Mouse (Mus musculus): Measurements from ENCODE around the gene Tmed10.

Tmed10 gene

DNA sequence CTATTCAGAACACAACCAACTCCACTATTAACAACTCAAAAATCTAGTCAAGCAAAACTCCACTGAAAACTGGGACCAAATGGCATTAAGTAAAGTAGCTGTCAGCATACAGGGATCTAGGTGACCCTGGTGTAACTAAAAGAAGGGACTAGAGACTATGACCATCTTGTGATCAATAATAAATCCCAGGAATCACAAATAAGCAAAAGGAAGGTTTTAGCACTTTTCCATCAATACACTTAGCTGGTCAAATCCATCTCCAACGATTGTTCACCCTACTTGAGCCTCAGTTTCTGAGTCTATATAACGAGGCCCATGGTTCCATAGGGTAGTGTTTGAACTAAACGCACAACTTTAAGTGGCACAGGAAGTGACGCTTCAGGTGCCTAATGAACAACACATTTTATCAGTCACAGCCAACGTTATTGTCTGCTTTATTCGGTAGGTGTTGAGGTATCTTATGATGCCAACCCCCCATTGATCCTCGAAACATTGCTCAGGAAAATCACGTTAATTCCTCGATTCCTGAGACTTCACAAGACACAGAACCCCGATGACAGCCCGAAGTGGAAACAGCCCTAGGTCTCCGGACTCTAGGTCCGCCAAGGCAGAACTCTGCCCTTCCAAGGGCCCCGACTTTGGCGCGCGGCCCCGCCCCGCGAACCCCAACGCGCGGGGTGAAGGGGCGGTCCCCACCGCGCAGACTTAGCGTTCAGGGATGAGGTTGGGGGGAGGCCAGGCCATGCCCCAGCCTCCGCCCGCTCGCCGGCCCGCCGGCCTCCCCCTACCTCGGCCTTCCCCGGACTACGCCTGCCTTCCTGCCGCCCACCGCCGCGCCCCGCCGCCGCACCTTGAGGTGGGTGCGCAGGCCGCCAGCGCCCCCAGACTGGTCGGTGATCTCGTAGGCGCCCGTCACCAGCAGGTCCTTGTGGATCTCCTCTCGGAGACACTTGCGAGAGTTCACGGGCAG, 771 bp downstream of the Tmed10 start:
- peak; percentile 60 for DNase-seq (ENCODE audit: low spot score)

DNA sequence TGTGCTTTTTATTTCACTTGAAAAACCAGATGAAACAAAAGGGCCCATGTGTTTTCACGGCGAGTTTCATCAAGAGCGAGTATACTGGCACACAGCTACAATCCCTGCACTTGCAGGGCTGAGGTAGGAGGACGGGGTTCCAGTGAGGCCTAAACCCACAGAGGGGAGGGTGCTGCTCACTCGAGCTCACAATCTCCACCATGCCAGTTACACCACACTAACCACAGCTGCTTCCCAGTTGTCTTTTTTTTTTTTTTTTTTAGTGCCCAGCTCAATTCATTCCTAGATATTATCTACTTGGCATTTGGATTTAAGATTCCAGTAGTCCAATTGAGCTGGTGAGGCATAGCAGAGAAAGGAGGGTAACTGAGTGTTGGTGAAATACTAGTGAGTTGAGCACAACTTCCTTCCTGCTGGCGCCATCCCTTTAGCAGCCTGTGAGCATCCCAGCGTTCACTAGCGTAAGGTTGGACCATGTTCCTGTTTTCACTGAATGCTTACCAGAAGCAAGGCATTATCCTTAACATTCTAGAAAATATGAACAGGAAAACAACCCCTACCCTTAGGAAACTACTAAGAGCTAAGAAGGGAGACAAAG, 2.5 kb downstream of the Tmed10 start:
- peak; percentile 29 for DNase-seq (ENCODE audit: low spot score)

DNA sequence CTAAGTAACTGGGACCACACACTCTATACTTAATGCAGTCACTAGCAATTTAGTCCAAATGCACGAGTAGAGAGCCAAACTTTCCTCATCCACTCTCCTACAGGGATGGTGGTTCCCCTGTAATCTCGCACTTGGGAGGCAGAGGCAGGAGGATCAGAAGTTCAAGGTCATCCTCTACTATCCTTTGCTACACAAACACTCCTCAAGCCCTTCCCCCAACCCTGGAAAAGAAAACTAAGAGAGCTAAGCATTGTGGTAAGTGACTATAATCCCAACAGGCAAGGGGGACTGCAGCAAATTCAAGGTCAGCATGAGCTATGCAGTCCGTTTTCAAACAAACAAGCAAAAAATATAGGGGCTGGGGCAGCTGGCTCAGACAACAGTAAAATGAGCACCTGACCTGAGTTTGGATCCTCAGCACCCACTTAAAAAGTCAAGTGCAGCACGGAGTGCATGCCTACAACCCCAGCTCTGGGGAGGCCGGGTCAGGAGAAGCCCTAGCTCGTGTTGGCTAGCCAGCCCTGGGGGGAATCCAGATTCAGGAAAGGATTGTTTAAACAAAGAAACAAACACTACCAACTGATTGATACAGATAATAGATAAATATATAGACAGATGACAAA, 6.1 kb downstream of the Tmed10 start:
- no peak for DNase-seq (ENCODE audit: low spot score)

DNA sequence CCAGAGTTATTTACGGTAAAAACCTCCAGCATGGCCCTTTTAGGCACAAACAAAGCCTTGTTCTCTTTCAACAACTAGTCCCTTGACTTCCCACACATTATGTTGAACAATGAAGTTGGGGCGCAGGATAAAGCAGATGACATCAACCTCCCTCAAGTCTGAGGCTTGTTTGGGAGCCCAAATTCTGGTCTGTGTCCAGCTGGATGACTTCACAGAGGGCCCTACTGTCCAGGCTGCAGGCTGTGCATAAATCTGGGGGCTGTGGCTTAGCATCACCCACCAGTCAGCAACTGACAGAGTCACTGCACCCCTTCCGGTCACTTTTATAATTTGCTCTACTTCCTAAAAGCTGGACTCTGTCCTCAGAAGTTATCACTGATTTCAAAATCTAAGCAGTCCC, 8.4 kb downstream of the Tmed10 start:
- no peak for DNase-seq (ENCODE audit: low spot score)

DNA sequence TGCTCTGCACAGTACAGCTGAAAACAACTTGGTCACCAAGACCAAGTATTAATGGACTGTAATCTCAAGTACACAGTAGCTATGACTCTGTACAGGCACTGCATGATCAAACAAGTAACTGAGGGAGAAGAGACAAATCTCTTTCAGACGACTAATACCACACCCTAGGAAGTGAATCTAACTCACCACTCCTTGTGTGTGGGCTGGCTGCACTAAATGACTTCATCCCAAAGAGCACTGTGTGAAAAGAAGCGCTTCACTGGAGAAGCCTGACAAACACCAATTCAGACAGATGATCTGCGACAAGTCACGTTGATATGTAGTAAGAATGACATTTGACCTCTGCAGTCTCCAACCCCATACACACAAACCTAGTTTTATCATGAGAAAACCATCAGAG, 12.1 kb downstream of the Tmed10 start:
- DNase-seq (ENCODE audit: low spot score) = no peak

DNA sequence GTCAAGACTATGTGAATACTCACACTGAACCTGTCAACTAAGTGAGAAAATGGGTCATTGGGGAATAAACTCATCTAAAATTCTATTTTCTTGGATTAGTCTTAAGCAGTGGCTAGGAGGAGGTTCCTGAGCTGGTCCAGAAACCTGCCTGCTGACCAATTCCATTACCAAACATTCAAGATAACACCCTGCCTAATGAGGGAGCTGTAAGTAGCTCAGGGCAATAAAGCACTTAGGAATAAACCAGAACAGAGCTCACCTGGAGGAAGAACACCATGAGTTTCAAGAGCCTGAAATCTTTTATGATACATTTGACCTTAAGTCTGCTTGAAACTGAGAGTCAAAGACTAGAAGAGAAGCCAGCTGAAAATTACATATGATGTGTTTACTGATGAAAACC, 13.1 kb downstream of the Tmed10 start:
- peak; percentile 24 for DNase-seq (ENCODE audit: low spot score)

DNA sequence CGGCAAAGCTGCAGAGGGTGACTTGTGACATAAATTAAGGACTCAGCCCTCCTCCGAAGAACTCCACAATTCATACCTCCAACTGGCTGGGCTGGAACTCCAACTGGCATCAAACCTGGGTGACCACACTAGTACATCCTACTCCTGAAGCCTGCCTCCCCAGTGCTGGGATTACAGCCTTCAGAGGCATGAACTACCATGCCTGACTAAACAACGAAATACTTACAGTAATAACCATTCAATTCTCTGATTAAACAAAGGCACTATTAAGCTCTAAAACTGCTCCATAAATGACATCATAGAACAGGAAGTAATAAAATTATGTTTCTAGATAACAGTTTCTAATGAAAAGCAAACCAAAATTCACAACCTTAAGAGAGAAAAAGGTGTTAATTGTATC, 13.5 kb downstream of the Tmed10 start:
- no peak for DNase-seq (ENCODE audit: low spot score)

DNA sequence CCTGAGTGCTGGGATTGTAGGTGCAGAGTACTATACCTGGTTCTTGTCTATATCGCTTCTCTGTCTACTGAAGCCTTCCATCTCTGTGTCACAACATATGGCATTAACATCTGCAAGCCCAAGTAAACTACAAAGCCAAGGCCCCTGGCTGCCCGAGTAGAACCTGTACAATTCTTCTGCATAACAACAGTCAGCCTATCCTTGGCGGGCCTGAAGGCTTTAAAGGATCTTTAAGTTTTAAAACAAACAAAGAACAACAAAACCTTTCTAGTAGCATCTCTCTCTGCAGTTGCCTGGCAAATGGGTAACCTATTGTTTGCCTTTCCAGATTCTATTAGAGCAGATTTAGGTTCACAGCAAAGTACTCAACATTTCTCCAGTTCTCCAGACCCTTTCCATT, 20.6 kb downstream of the Tmed10 start:
- no peak for DNase-seq (ENCODE audit: low spot score)

DNA sequence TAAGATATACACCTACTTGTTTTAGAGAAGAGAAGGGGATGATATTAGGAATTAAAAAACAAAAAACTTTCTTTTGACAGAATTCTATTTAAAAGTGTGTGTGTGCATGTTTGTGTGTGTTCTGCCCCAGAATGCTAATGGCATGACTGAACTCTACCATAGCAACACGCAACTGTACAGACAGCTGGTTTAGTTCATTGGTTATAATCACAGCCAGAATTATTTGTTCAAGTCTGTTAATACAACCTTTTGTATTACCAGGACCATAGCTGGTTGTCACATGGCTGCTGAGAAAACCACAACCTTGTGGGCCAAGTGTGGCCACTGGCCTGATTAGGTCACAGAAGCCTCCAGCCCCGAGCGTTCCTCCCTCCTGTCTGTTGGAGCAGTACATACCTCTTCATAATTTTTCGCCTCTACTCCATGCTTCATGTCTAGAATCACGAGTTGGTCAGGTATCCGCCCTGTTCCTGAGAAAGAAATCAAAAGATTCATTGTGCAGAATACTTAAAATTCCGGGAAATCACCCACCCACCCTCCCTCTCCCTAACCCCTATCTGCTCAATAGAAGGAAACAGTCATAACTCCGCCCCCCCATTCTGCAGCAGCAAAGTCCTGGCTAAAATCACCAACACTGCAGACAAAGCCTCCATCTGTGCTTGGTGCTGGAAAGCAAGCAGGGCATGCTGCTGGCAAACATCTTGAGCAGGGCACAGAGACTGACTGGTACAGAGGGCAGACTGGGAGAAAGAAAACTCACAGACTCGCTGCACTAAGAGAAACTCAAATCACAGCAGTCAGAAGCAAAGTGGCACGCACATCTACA, 24.0 kb downstream of the Tmed10 start:
- no peak for DNase-seq (ENCODE audit: low spot score)

DNA sequence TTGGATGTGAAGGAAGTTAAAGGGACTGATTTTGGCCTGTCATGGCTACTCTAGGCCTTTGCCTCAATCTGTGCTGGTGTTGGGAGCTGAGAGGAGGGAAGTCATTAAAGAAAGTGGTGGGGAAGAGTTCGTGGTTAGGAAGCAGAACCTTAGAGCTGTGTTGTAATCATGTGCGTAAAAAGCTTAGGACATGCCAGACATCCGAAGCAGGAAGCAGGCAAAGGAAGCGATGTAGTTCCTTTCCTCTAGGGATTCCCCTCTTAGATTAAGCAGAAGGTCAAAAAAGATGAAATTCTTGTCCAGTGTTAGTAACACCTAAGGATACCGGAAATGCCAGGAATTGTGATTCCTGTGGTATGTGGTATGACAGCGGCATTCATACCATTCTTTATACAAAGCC, 26.3 kb downstream of the Tmed10 start:
- no peak for DNase-seq (ENCODE audit: low spot score)

DNA sequence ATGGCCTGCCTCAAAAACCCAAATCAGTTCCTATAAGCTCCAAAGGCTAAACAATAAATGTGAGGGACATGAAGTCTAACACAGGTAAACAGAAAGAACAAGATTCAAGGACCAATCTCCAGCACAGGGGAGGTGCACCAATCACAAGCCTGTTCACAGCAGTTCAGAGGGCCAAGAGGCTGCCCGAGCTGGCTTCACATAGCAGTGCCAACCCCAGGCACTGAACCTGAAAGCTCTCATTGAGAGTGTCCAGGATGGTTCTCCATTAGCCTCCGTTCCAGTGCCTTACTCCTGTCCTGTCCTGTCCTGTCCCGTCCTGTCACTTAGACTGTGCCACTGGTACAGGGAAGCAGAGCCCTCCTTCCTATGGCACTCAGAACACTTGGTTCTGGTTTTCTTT, 27.5 kb downstream of the Tmed10 start:
- no peak for DNase-seq (ENCODE audit: low spot score)

DNA sequence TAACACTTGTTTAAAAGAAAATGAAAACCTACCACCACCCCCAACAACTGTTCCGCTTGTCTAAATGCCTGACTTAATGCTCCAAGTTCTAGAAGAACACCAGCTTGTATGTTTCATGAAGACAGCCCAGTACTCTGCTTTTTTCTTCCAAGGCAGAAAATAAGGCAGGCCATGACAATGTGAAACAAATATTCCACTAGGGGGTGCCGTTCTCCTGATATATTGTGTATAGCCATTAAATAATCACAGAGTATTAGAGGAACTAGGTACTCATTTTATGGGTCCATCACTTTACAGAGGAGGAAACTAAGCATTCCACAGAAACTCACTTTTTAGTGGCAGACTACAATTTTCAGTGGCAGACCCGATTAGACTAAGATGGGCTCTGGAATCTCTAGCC, 28.3 kb downstream of the Tmed10 start:
- peak; percentile 87 for DNase-seq (ENCODE audit: low spot score)

DNA sequence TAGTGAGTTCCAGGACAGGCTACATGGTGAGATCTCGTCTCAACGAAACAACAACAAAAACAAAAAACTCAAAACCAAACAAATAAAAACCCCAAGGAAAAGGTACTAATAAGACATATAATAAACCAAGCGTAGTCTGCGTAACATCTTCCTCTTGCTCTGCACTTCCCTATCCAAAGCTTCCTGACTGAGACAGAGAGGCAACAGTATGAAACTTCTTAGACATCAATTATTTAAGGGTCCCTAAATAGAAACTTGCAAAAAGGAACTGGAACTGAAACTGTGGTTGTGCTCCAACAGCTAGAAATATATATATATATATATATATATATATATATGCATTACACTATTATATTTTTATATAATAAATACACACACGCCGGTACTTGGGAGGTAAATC, 29.1 kb downstream of the Tmed10 start:
- no peak for DNase-seq (ENCODE audit: low spot score)

DNA sequence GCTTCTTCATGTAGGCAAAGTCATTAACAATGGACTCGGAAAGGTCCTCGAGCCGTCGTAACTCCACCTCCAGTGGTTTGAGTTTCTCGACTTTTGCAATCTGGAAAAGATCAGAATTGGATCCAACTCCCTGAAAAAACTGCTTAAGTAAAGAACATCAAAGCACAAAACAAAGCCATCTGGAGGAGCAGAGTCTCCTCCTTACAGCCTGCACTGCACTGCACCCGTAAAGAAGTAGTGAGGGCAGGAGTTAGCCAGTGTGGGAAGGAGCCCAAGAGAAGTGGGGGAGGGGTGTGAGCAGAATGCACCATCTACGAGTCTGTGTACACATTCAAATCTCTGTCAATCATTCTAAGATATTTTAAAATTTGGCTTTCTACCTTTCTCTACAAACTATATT, 30.4 kb downstream of the Tmed10 start:
- DNase-seq (ENCODE audit: low spot score) = no peak

DNA sequence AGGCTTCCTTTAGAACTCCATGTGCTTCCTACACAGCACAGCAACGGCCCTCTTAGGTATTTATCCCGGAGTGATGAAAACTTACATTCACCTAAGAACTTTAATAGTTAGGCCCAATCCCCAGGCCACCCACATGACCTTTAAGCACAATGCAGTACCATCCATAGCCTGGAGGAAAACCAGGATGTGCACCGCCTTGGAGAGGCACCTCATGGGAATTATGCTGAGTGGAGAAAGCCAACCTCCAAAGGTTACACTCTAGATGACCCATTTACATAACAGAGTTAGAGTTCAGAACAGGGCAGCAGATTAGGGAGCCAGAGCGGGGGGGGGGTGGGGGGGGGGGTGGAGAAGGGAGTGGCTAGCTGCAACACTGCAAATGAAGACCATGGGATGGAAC, 32.3 kb downstream of the Tmed10 start:
- peak; percentile 55 for DNase-seq (ENCODE audit: low spot score)

DNA sequence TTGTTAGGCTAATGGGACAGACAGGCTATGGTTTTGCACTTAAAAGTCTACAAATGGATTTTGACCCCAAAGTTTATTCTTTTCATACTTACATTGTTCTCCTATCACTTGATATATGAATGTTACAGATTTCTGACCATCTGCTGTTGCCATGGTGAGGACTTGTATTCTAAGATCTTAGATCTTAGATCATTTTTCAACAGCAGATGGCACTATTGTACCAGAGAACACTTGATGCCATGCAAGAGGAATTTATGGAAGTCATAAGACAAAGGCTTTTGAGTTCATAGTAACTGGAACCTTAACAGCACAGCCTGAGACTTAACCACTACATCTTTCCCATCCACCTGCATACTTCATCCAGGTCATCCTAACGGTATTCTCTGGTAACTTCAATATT, 33.5 kb downstream of the Tmed10 start:
- peak; percentile 93 for DNase-seq (ENCODE audit: low spot score)

DNA sequence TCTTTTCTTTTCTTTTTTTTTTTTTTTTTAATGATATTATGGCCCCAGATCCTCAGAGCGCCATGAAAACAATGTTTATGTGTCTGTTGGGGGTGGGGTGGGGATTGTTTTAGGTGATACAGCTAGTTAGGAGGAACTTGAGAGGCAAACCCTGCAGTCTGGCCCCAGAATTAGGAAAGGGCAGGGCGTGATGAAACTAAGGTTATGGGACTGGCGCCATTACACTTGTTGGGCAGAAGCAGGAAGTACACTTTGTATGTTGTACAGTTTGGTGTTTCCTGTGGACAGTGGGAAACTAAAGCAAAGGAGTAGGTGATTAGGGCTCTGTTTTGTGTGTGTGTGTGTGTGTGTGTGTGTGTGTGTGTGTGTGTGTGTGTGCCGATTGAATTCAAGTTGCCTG, 34.7 kb downstream of the Tmed10 start:
- peak; percentile 34 for DNase-seq (ENCODE audit: low spot score)

DNA sequence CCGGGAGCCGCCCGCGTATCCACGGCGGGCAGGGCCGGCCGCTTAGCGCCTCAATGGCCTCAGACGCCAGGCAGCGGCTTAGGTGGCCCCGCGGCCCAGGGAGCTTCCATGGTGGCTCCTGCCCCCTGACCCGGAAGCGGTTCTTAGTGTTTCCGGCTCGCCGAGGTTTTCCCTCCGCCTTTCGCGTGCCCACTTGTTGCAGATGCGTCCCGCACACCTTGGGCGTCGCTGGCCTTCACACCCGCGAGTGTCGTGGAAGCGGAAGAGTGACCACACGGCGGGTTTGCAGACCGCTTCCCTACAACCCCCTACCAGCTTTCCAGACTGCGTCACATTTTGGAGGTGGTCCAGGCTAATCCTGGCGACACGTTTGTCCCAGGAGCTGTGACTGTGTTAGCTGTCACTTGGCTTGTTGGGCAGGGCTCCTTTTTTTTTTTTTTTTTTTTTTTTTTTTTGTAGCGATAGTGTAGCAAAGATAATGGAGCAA, 35.4 kb downstream of the Tmed10 start, which contains the start of gene Nek9:
Gene Nek9 (minus strand): TSS at position 120 of the 487 bp plus-strand sequence.
- peak; percentile 98 for DNase-seq (ENCODE audit: low spot score)

DNA sequence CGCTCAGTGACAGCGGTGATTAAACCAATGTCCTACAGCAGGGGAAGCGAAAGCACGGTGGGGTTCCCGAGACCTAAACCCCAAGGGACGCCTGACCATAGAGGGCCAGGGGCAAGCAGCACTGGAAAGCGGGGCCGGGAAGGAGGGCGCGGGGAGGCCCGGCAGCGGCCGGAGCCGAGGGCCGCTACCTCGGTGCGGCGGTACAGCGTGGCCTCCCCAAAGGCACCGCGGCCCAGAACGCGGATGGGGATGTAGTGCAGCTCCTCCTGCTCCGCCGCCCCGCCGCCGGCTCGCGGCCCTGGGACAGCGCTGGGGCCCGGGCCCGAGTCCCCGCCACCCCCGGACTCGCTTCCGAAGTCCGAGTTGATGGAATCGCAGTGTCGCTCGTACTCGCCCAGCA, 35.8 kb downstream of the Tmed10 start:
- peak; percentile 61 for DNase-seq (ENCODE audit: low spot score)

DNA sequence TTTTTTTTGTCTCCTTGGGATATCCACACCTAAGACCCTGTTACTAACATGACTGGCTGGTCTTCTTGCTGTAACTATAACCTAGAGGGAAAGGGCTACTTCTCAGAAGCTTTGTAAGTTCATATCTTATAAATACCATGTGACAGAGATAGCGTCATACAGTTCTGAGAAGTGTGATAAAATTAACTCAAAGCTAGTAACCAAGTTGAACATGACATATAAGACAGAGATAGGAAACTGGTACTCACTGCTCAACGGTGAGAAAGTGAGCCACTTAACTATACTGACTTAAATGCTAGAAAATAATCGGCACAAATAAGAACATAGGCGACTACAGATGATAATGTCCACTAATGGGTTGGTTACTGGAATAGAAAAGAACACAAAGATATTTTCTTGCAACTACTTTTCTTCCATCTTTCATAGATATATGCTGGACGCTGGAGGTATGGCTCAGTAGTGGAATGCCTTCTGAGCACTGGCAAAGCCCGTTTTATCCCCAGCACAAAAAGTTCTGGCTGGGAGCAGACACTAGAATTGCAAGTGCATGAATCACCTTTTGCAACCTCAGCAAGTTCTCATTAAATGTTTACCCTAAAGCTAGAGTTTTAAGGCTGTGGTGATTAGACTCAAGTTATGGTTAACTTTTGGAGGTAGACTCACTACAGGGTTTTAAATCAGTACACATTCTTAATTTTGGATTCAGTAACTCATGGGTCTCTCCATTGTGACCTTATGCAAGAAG, 36.9 kb downstream of the Tmed10 start:
- no peak for DNase-seq (ENCODE audit: low spot score)

DNA sequence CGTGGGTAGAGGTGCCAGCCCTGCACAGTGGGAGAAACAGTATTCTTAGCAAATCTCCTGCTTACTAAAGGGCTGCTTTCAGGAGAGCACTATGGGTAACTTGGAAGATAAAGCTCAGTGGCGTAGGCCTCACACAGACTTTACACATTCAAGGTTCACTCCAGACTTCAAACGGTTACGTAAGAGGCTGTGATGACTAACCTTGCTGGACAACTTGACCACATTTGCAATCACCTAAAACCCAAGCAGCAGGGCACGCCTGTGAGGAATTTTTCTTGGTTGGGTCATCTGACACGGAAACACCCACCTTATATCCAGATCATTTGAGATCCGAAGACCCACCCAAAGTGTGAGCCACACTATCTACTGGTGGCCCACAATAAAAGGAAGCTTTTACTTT, 44.5 kb downstream of the Tmed10 start:
- DNase-seq (ENCODE audit: low spot score) = no peak

Measured in MN1 (cell line).